Mouse (Mus musculus) G1E (cell line): ENCODE results near the gene Igfbp5. TPM values are rescaled to one million over a fixed set of nuclear protein-coding genes. Genes with fewer than 3 reads are reported as not detected.

Source experiments
- ATAC-seq: 2 replicates; pipeline ENCODE4 v1.8.0; 2016; ENCODE audit warnings: mild to moderate bottlenecking; ENCODE audit not compliant: insufficient number of reproducible peaks, poor library complexity, low FRiP score, severe bottlenecking; ENCODE audit errors: extremely low read depth
- DNase-seq: peaks from one replicate; pipeline ENCODE4 v3.0.0; 2012; ENCODE audit warnings: low spot score
- H3K27me3 ChIP-seq: 2 replicates; pipeline ENCODE4 v1.6.1; 2012; ENCODE audit warnings: mild to moderate bottlenecking, low read length, inconsistent platforms; ENCODE audit not compliant: insufficient read depth
- H3K36me3 ChIP-seq: replicated peaks from 2 replicates; pipeline ENCODE3; 2012; ENCODE audit warnings: mild to moderate bottlenecking, inconsistent platforms
- H3K4me1 ChIP-seq: 2 replicates; pipeline ENCODE4 v1.6.1; 2012; ENCODE audit warnings: low read depth, low read length, inconsistent platforms, mixed read lengths; ENCODE audit not compliant: insufficient read depth
- H3K4me3 ChIP-seq: 2 replicates; pipeline ENCODE4 v1.5.1; 2012; ENCODE audit warnings: low read depth, mild to moderate bottlenecking, inconsistent platforms, low read length, moderate library complexity, mixed read lengths
- H3K9me3 ChIP-seq: replicated peaks from 2 replicates; pipeline ENCODE4 v1.6.1; 2012; ENCODE audit warnings: inconsistent platforms
- CTCF ChIP-seq: IDR thresholded peaks from 2 replicates; pipeline ENCODE4 v1.5.1; 2012; ENCODE audit warnings: low read depth, low read length, inconsistent platforms, mixed read lengths
- GATA1 ChIP-seq: IDR thresholded peaks from 2 replicates; pipeline ENCODE4 v1.6.1; 2012; ENCODE audit warnings: borderline replicate concordance, low read length, inconsistent platforms, mixed read lengths
- GATA2 ChIP-seq: IDR thresholded peaks from 2 replicates; pipeline ENCODE4 v1.6.1; 2012; ENCODE audit warnings: low read depth, low read length, inconsistent platforms, borderline replicate concordance
- POLR2AphosphoS5 ChIP-seq: IDR thresholded peaks from 2 replicates; pipeline ENCODE4 v1.6.1; 2012; ENCODE audit warnings: low read depth, low read length, inconsistent platforms; ENCODE audit not compliant: insufficient replicate concordance
- TAL1 ChIP-seq: conservative IDR thresholded peaks from 2 replicates; pipeline ENCODE4 v1.6.1; 2012; ENCODE audit warnings: low read depth, low read length, inconsistent platforms, mixed read lengths
- polyA plus RNA-seq: library from polyadenylated mRNA; stranded (reverse); fragments of >175 nt; gene quantifications from 2 replicates; pipeline ENCODE4 v1.2.3, GENCODE M21; 2012
- total RNA-seq, 2 experiments: library from RNA; stranded (forward) in 1 of 2; stranded (reverse) in 1 of 2; fragments of 200-1000 nt in 1 of 2; fragments of >200 nt in 1 of 2; fragmentation: Nextera tagmentation in 1 of 2; gene quantifications; 2 replicates each; pipeline ENCODE4 v1.2.3; 2014 to 2017

Igfbp5 gene
- total and polyA plus RNA-seq, 3 experiments: 0.01 to 0.11 TPM; not detected in 1

GRCm38 (mm10) chr1:72873511-72874286, 985 bp downstream of the Igfbp5 start:
- peaks cover 58% of the 10 kb centered on the region for H3K27me3 ChIP-seq
- no peak for TF ChIP-seq GATA1
- TF ChIP-seq GATA2: no peak
- TF ChIP-seq CTCF: no peak
- no peak for TF ChIP-seq TAL1
- no peak for TF ChIP-seq POLR2AphosphoS5
- H3K36me3 ChIP-seq: no peaks in the 10 kb centered on the region
- no peaks in the 10 kb centered on the region for H3K9me3 ChIP-seq
- peaks cover 40% of the 10 kb centered on the region for H3K4me1 ChIP-seq
- ATAC-seq (no peak), DNase-seq (no peak)
- 0 out of 2 replicates have a peak overlapping the region, but pooled peaks have one; percentile 8 for H3K4me3 ChIP-seq

- Histone ChIP-seq H3K27me3 (peaks cover 61% of the 10 kb centered on the region), H3K4me3 (no peak overlapping the region)
These were observed 1.6 kb downstream of the Igfbp5 start for GRCm38 (mm10) chr1:72873078-72873477.

GRCm38 (mm10) chr1:72872521-72872920, 2.2 kb downstream of the Igfbp5 start:
- ATAC-seq (no peak), DNase-seq (peak; percentile 31)
- no peaks in the 10 kb centered on the region for H3K36me3 ChIP-seq
- no peaks in the 10 kb centered on the region for H3K9me3 ChIP-seq
- H3K4me3 ChIP-seq: no peak overlapping the region
- peaks cover 32% of the 10 kb centered on the region for H3K4me1 ChIP-seq
- TF ChIP-seq CTCF (no peak), GATA1 (no peak), POLR2AphosphoS5 (no peak), GATA2 (no peak), TAL1 (no peak)
- peaks cover 64% of the 10 kb centered on the region for H3K27me3 ChIP-seq

More at GRCm38 (mm10) chr1:72873078-72873477, 1.6 kb downstream of the Igfbp5 start:
- Histone ChIP-seq H3K4me1 (peaks cover 36% of the 10 kb centered on the region), H3K36me3 (no peaks in the 10 kb centered on the region), H3K9me3 (no peaks in the 10 kb centered on the region)
- ATAC-seq: no peak
- TF ChIP-seq POLR2AphosphoS5 (no peak), GATA2 (no peak), GATA1 (no peak), TAL1 (no peak)
- no peak for DNase-seq

GRCm38 (mm10) chr1:72871697-72872411, 2.8 kb downstream of the Igfbp5 start:
- Histone ChIP-seq H3K9me3 (no peaks in the 10 kb centered on the region), H3K4me1 (peaks cover 36% of the 10 kb centered on the region), H3K27me3 (peaks cover 64% of the 10 kb centered on the region), H3K4me3 (no peak overlapping the region), H3K36me3 (no peaks in the 10 kb centered on the region)
- no peak for ATAC-seq
- no peak for DNase-seq
- no peak for TF ChIP-seq GATA1
- no peak for TF ChIP-seq CTCF
- no peak for TF ChIP-seq TAL1
- no peak for TF ChIP-seq POLR2AphosphoS5
- no peak for TF ChIP-seq GATA2

- peaks cover 65% of the 10 kb centered on the region for H3K27me3 ChIP-seq
- no peaks in the 10 kb centered on the region for H3K36me3 ChIP-seq
- no peak for DNase-seq
- H3K9me3 ChIP-seq: no peaks in the 10 kb centered on the region
- H3K4me3 ChIP-seq: no peak overlapping the region
- no peak for TF ChIP-seq TAL1
- no peak for ATAC-seq
- H3K4me1 ChIP-seq: peaks cover 36% of the 10 kb centered on the region
These were observed 3.4 kb downstream of the Igfbp5 start for GRCm38 (mm10) chr1:72871337-72871696.

- Histone ChIP-seq H3K4me1 (peaks cover 36% of the 10 kb centered on the region), H3K9me3 (no peaks in the 10 kb centered on the region), H3K36me3 (no peaks in the 10 kb centered on the region), H3K27me3 (peaks cover 63% of the 10 kb centered on the region), H3K4me3 (peak overlapping the region; percentile 55)
- TF ChIP-seq CTCF: no peak
- TF ChIP-seq GATA2: no peak
- no peak for TF ChIP-seq GATA1
- no peak for TF ChIP-seq POLR2AphosphoS5
- no peak for TF ChIP-seq TAL1
- DNase-seq: no peak
- ATAC-seq: no peak
These were observed 3.9 kb downstream of the Igfbp5 start for GRCm38 (mm10) chr1:72870615-72871336.
